Mouse (Mus musculus) layer of hippocampus, postnatal 14 days (tissue): Measurements from ENCODE around the gene Pelo. TPM values are rescaled to one million over a fixed set of nuclear protein-coding genes. Genes with fewer than 3 reads are reported as not detected.
A peak's percentile ranks its signal among the peaks of the same experiment; 100 is the strongest.

Source experiments
- DNase-seq, 2 experiments: peaks; one replicate each; pipeline ENCODE4 v3.0.0; 2021 to 2022; ENCODE audit warnings: low spot score in 2 of 2, mixed read lengths in 1 of 2
- long read RNA-seq, 2 experiments: library from polyadenylated mRNA; stranded (forward); transcript quantifications; one replicate each; pipeline ENCODE4 v2.0.0; 2021
- total RNA-seq, 2 experiments: library from RNA; stranded (reverse); gene quantifications; 2 replicates each; pipeline ENCODE4 v1.2.3; 2021

Pelo gene
- 10 to 100 TPM; 18.6 to 22.0 TPM for total RNA-seq
- long read RNA-seq, experiment 1, transcript Pelo-201 (2 exons, 1,600 nt): major isoform, 8 of 8 reads
- long read RNA-seq, experiment 1, partial matches to known transcripts: 0 of 8 reads
- long read RNA-seq, experiment 1, other reads (novel, unspliced or antisense): 0 of 8 reads
- long read RNA-seq, experiment 2, transcript Pelo-201 (2 exons, 1,600 nt): major isoform, 19 of 19 reads
- long read RNA-seq, experiment 2, partial matches to known transcripts: 0 of 19 reads
- long read RNA-seq, experiment 2, other reads (novel, unspliced or antisense): 0 of 19 reads

- peak; percentile 93 to 95 for DNase-seq
These were observed at the start of gene Pelo for GRCm38 (mm10) chr13:115090069-115090976. TSS of gene Pelo (minus strand) at chr13:115090186.

GRCm38 (mm10) chr13:115138513-115138912, 48.5 kb upstream of the Pelo start:
- no peak for DNase-seq

- no peak for DNase-seq
These were observed 46.8 kb upstream of the Pelo start for GRCm38 (mm10) chr13:115136761-115137160.

- no peak for DNase-seq
These were observed 42.4 kb upstream of the Pelo start for GRCm38 (mm10) chr13:115132435-115132834.

GRCm38 (mm10) chr13:115131381-115131780, 41.4 kb upstream of the Pelo start:
- no peak for DNase-seq

- DNase-seq: no peak
These were observed 40.0 kb upstream of the Pelo start for GRCm38 (mm10) chr13:115130035-115130434.

GRCm38 (mm10) chr13:115127826-115128225, 37.8 kb upstream of the Pelo start:
- no peak for DNase-seq

GRCm38 (mm10) chr13:115126534-115126933, 36.5 kb upstream of the Pelo start:
- DNase-seq: no peak

- DNase-seq: no peak
These were observed 35.1 kb upstream of the Pelo start for GRCm38 (mm10) chr13:115125130-115125529.

GRCm38 (mm10) chr13:115124521-115124920, 34.5 kb upstream of the Pelo start:
- no peak for DNase-seq

- DNase-seq: no peak
These were observed 28.8 kb upstream of the Pelo start for GRCm38 (mm10) chr13:115118756-115119155.

GRCm38 (mm10) chr13:115118195-115118594, 28.2 kb upstream of the Pelo start:
- DNase-seq: no peak

GRCm38 (mm10) chr13:115116930-115117621, 27.1 kb upstream of the Pelo start:
- DNase-seq: no peak

- no peak for DNase-seq
These were observed 19.6 kb upstream of the Pelo start for GRCm38 (mm10) chr13:115109628-115110027.

- no peak for DNase-seq
These were observed 17.4 kb upstream of the Pelo start for GRCm38 (mm10) chr13:115107436-115107835.

- DNase-seq: no peak
These were observed 16.2 kb upstream of the Pelo start for GRCm38 (mm10) chr13:115106183-115106582.

- DNase-seq: no peak
These were observed 12.8 kb upstream of the Pelo start for GRCm38 (mm10) chr13:115102754-115103153.

GRCm38 (mm10) chr13:115101355-115102191, 11.6 kb upstream of the Pelo start, which contains the start of the genes Gm49395 and Itga1:
TSS of gene Gm49395 (minus strand) at chr13:115101921.
TSS of gene Itga1 (minus strand) at chr13:115101964.
- DNase-seq: peak; percentile 15

- DNase-seq: no peak
These were observed 10.6 kb upstream of the Pelo start for GRCm38 (mm10) chr13:115100381-115101177.

- DNase-seq: no peak
These were observed 9.4 kb upstream of the Pelo start for GRCm38 (mm10) chr13:115099381-115099780.
